Mouse (Mus musculus): ENCODE data around the gene Gje1. TPM values are rescaled to one million over a fixed set of nuclear protein-coding genes. Genes with fewer than 3 reads are reported as not detected.

Gje1 gene
- polyA plus RNA-seq (2015; fragmentation: Nextera tagmentation; extraction: Ambion mirVana) = not detected in 2 replicates

GRCm38 (mm10) chr10:14718114-14718513 lies at the start of gene Gje1:
Gene Gje1, minus strand, starts transcription at chr10:14718214.
- no peaks in the 10 kb centered on the region for H3K27me3 ChIP-seq (replicated peaks)
- no peak for ATAC-seq (ENCODE audit: insufficient read depth, low FRiP score, low read depth)
- no peak within 1 kb of the TSS for H3K4me3 ChIP-seq (replicated peaks)
- H3K36me3 ChIP-seq = no peaks in the 10 kb centered on the region
- H3K4me2 ChIP-seq = no peak within 1 kb of the TSS
- no peaks in the 10 kb centered on the region for H3K4me1 ChIP-seq
- H3K9ac ChIP-seq = no peak within 1 kb of the TSS
- H3K27ac ChIP-seq = no peak within 1 kb of the TSS
- no peaks in the 10 kb centered on the region for H3K9me3 ChIP-seq
- WGBS = 59% methylated on average over 3 of the region's 3 CpGs

DNA sequence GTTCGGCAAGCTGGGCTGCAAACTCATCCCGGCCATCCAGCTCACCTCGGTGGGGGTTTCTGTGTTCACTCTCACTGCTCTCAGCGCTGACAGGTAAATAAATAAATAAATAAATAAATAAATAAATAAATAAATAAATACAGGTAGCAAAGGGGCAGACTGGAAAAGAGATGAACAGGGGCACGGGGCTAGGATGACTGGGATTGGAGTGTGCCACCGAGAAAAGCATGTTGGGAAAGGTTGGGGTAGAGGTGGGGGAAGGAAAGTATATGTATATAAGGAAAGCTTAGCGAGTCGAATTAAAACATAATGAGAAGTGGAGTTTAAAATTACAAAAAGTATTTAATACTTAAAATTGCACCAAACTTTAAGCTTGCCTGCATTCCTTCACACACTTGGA lies 42.6 kb upstream of the Gje1 start:
- peak overlapping the region; percentile 34; the same call in 1 of the 2 replicates for H3K4me3 ChIP-seq (replicated peaks)
- H3K27me3 ChIP-seq (replicated peaks) = peaks cover 4% of the 10 kb centered on the region; the same call in 1 of the 2 replicates
- H3K4me2 ChIP-seq = peak overlapping the region; percentile 70
- no peaks in the 10 kb centered on the region for H3K36me3 ChIP-seq
- H3K9ac ChIP-seq = no peak overlapping the region
- no peaks in the 10 kb centered on the region for H3K4me1 ChIP-seq
- WGBS = 23% methylated on average over 8 of the region's 8 CpGs
- ATAC-seq (ENCODE audit: insufficient read depth, low FRiP score, low read depth) = no peak
- no peaks in the 10 kb centered on the region for H3K9me3 ChIP-seq
- no peak overlapping the region for H3K27ac ChIP-seq

DNA sequence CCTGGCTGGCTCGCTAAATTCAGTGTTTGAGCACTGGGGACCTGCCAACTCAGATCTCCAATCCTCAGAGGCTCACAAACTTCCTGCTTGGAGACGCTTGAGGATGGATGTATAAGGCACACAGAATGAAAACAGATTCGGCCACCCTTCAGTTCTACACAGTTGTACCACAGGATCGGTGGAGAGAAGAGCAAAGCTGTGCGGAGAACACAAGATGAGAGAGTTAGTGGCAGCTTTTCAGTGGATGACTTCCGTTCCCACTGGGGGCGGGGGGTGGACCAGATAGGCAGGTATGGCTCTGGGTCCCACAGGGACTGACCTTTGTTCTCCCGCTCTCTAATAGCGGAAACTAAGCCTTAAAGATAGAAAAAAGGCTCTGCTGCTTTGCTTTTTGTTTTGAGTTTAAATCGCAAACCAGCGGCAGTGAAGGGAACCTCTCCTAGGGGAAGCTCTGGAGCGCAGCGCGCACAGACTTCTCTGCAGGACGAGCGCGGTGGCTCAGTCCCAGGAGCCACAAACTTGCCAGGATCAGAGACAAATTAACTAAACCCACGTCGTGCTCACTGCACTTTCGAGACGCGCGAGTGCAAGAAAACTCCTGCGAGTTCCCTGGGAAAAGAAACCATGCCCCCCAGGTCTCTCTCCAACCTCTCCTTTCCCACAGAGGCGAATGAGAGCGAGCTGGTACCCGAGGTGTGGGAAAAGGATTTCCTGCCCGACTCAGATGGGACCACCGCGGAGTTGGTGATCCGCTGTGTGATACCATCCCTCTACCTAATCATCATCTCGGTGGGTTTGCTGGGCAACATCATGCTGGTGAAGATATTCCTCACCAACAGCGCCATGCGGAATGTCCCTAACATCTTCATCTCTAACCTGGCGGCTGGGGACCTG lies 41.9 kb upstream of the Gje1 start:
- ATAC-seq (ENCODE audit: insufficient read depth, low FRiP score, low read depth) = no peak; the same call in 1 of the 2 replicates

DNA sequence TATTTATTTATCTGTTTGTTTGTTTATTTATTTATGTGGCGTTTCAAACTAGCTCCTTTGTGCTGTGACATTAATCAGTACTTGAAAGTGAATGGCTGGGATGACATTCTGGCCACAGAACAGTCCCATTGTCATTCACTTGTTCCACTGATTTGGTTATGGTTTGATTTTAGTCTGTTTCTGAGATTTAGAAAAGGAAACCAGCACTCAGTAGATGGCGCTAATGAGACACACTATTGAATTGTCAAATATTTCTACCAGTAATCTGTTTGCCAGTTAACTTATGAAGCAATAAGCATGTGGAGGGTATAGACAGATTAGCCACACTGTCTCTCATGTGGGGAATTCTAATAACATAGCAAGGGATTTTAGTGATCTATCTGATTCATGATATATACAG lies 16.3 kb upstream of the Gje1 start:
- Histone ChIP-seq H3K4me2 (no peak overlapping the region), H3K9ac (no peak overlapping the region), H3K36me3 (no peaks in the 10 kb centered on the region), H3K9me3 (no peaks in the 10 kb centered on the region), H3K4me1 (no peaks in the 10 kb centered on the region), H3K27me3 (replicated peaks) (no peaks in the 10 kb centered on the region), H3K4me3 (replicated peaks) (no peak overlapping the region), H3K27ac (no peak overlapping the region)
- ATAC-seq (ENCODE audit: insufficient read depth, low FRiP score, low read depth) = no peak
- 0% methylated on average over 2 of the region's 2 CpGs for WGBS

More for the DNA sequence above, 41.9 kb upstream of the Gje1 start:
- H3K4me2 ChIP-seq = peak overlapping the region; percentile 70
- no peaks in the 10 kb centered on the region for H3K36me3 ChIP-seq
- H3K27ac ChIP-seq = no peak overlapping the region
- H3K9ac ChIP-seq = no peak overlapping the region
- 2% methylated on average over 35 of the region's 35 CpGs for WGBS
- H3K4me1 ChIP-seq = no peaks in the 10 kb centered on the region
- peak overlapping the region; percentile 34 for H3K4me3 ChIP-seq (replicated peaks)
- H3K9me3 ChIP-seq = no peaks in the 10 kb centered on the region
- H3K27me3 ChIP-seq (replicated peaks) = peaks cover 4% of the 10 kb centered on the region; the same call in 1 of the 2 replicates

DNA sequence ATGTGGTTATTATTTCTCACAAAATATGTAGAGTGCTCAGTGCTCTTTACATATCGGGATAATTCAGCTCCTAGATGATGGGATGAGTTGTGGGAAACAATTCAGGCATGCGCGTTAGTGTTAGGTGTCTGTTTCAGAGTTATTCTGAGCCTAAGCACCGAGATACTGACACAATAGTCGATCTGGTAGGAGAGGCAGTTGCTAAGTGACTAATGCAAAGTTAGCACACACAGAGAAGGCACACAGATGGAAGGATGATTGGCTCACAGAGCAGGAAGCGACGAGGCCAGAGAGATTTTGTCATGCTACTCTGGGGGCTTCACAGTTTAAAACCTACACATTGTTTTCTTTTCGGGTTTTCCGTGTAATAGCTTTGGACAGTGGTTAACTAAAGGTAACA lies 7.7 kb upstream of the Gje1 start:
- Histone ChIP-seq H3K9ac (no peak overlapping the region), H3K27ac (no peak overlapping the region), H3K4me3 (replicated peaks) (no peak overlapping the region), H3K36me3 (no peaks in the 10 kb centered on the region), H3K27me3 (replicated peaks) (no peaks in the 10 kb centered on the region), H3K9me3 (no peaks in the 10 kb centered on the region), H3K4me2 (no peak overlapping the region), H3K4me1 (no peaks in the 10 kb centered on the region)
- no peak for ATAC-seq (ENCODE audit: insufficient read depth, low FRiP score, low read depth)
- 64% methylated on average over 9 of the region's 9 CpGs for WGBS

GRCm38 (mm10) chr10:14705072-14706066 lies 12.6 kb downstream of the Gje1 start, which contains the start of the genes Vta1 and Nmbr:
Gene Vta1, minus strand, starts transcription at chr10:14705560.
Gene Nmbr, plus strand, starts transcription at chr10:14705591.
- Histone ChIP-seq H3K4me2 (peak within 1 kb of the TSS; percentile 50), H3K9me3 (no peaks in the 10 kb centered on the region), H3K4me3 (replicated peaks) (peak within 1 kb of the TSS; percentile 81), H3K27ac (no peak within 1 kb of the TSS), H3K4me1 (peaks cover 9% of the 10 kb centered on the region), H3K27me3 (replicated peaks) (no peaks in the 10 kb centered on the region), H3K9ac (peak within 1 kb of the TSS; percentile 63), H3K36me3 (no peaks in the 10 kb centered on the region)
- under 1% methylated on average over 50 of the region's 50 CpGs for WGBS
- ATAC-seq (ENCODE audit: insufficient read depth, low FRiP score, low read depth) = peak; percentile 98

GRCm38 (mm10) chr10:14703830-14704420 lies 14.1 kb downstream of the Gje1 start:
- H3K4me3 ChIP-seq (replicated peaks) = peak overlapping the region; percentile 81
- 65% methylated on average over 4 of the region's 4 CpGs for WGBS
- no peaks in the 10 kb centered on the region for H3K9me3 ChIP-seq
- no peaks in the 10 kb centered on the region for H3K36me3 ChIP-seq
- H3K4me2 ChIP-seq = peak overlapping the region; percentile 50
- no peaks in the 10 kb centered on the region for H3K27me3 ChIP-seq (replicated peaks)
- no peak overlapping the region for H3K27ac ChIP-seq
- no peak overlapping the region for H3K9ac ChIP-seq
- H3K4me1 ChIP-seq = peaks cover 9% of the 10 kb centered on the region
- no peak for ATAC-seq (ENCODE audit: insufficient read depth, low FRiP score, low read depth)

DNA sequence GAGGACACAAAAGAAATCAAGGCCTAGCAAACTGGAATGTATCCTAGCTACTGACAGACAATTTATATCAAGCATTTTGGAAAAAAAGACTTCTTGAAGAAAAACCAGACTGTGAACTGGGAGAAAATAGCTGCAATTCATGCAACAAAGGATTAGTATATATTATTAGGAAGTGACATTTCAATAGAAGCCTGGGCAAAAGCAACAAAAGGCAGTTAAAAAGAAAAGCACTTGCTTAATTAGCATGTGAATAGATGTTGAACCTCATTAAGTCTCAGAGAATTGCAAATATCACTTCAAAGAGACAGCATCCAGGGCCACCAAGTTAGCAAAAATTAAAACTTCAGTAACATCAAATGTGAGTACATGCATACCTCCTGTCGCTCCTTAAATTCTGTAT lies 14.8 kb downstream of the Gje1 start:
- Histone ChIP-seq H3K9me3 (no peaks in the 10 kb centered on the region), H3K4me2 (no peak overlapping the region), H3K4me3 (replicated peaks) (no peak overlapping the region), H3K9ac (no peak overlapping the region), H3K27ac (no peak overlapping the region), H3K4me1 (peaks cover 9% of the 10 kb centered on the region), H3K36me3 (no peaks in the 10 kb centered on the region), H3K27me3 (replicated peaks) (no peaks in the 10 kb centered on the region)
- 80% methylated on average over 1 of the region's 1 CpGs for WGBS
- no peak for ATAC-seq (ENCODE audit: insufficient read depth, low FRiP score, low read depth)

GRCm38 (mm10) chr10:14690349-14690748 lies 27.7 kb downstream of the Gje1 start:
- H3K36me3 ChIP-seq = peaks cover 3% of the 10 kb centered on the region; the same call in 1 of the 2 replicates
- ATAC-seq (ENCODE audit: insufficient read depth, low FRiP score, low read depth) = no peak
- 86% methylated on average over 3 of the region's 3 CpGs for WGBS

DNA sequence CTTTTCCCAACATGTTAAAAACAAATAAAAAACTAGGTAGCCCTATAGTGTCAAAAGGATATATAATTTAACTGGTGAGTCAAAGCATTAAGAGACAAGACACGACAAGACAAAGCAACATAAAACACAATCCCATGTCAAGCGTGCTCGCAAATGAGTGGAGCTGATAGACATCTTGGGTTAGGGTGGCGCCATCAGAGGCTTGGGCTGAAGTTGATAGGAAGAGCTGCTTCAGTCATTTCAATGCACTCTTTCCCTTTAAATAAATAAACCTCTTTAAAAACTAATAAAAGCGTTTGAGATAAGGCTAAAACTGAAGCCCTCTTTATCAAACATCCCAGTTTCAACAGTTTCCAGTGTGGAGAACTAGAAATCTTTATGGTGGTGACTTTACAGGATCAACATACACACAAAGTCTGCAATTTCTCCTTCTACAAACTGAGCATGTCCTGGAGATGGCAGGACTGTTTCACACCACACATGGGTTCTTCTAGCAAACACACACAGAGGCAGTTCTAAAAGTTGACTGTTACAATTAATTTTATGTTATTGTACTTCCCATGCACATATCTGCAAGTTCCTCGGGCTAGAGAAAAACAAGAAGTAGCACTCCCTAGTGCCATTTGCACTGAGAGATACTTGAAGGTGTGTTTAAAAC lies 29.1 kb downstream of the Gje1 start:
- H3K4me2 ChIP-seq = no peak overlapping the region
- ATAC-seq (ENCODE audit: insufficient read depth, low FRiP score, low read depth) = no peak
- peaks cover 3% of the 10 kb centered on the region; the same call in 1 of the 2 replicates for H3K36me3 ChIP-seq
- no peak overlapping the region for H3K4me3 ChIP-seq (replicated peaks)
- H3K9ac ChIP-seq = no peak overlapping the region
- 74% methylated on average over 6 of the region's 6 CpGs for WGBS
- no peaks in the 10 kb centered on the region for H3K4me1 ChIP-seq
- no peaks in the 10 kb centered on the region for H3K9me3 ChIP-seq
- H3K27me3 ChIP-seq (replicated peaks) = no peaks in the 10 kb centered on the region
- no peak overlapping the region for H3K27ac ChIP-seq

More at GRCm38 (mm10) chr10:14690349-14690748, 27.7 kb downstream of the Gje1 start:
- no peak overlapping the region for H3K9ac ChIP-seq
- H3K4me1 ChIP-seq = no peaks in the 10 kb centered on the region
- no peak overlapping the region for H3K27ac ChIP-seq
- no peak overlapping the region for H3K4me3 ChIP-seq (replicated peaks)
- no peak overlapping the region for H3K4me2 ChIP-seq
- no peaks in the 10 kb centered on the region for H3K27me3 ChIP-seq (replicated peaks)
- no peaks in the 10 kb centered on the region for H3K9me3 ChIP-seq

GRCm38 (mm10) chr10:14685663-14686062 lies 32.4 kb downstream of the Gje1 start:
- Histone ChIP-seq H3K27ac (no peak overlapping the region), H3K9ac (no peak overlapping the region), H3K4me2 (no peak overlapping the region), H3K36me3 (peaks cover 3% of the 10 kb centered on the region; the same call in 1 of the 2 replicates), H3K27me3 (replicated peaks) (no peaks in the 10 kb centered on the region), H3K4me1 (no peaks in the 10 kb centered on the region), H3K4me3 (replicated peaks) (no peak overlapping the region), H3K9me3 (no peaks in the 10 kb centered on the region)
- 96% methylated on average over 1 of the region's 1 CpGs for WGBS
- ATAC-seq (ENCODE audit: insufficient read depth, low FRiP score, low read depth) = no peak

Measured in stomach, embryonic 15.5 days (tissue).